Mouse (Mus musculus) c-Kit-positive CD71-positive TER-119-positive erythroid progenitor cells, embryonic 14.5 days (primary cell): ENCODE measurements around the gene Ctdsp1.

ENCODE experiments used
- DNase-seq: peaks from one replicate; pipeline ENCODE4 v3.0.0-alpha.2; 2013; ENCODE audit warnings: low spot score

The Ctdsp1 gene

DNA sequence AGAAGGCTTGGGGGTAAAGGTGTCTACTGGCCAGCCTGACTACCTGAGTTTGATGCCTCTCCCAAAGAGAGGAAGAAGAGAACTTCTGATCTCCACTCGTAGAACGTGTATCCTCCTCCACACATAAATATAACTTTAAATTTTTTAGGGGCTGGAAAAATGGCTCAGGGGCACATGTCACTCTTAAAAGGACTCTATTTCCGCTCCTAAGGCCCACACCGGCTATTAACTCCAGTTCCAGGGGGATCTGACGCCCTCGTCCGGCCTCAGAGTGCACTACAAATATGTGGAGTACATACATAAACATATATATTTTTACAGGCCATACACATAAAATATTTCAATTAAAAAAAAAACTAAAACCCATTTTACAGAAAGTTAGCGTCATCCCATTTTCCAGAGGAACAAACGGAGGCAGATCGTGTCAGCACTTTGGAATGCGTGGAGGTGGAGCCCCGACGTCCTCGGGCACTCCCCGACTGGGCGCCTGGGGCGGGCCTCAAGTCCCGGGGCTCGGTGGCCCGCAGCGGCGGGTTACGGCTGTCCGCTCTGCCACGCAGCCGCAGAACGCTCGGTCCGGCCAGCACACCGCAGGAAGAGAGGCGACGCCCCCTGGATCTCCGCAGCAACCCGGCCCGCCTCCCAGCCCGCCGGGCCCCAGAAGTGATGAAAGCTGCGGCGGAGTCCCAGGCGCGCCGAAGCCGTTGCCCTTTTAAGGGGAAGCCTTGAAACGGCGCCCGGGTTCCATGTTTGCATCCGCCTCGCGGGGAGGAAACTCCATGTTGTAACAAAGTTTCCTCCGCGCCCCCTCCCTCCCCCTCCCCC, at the start of gene Ctdsp1:
Gene Ctdsp1 (plus strand): TSS at position 586 of the 825 bp plus-strand sequence.
- DNase-seq: peak; percentile 81

DNA sequence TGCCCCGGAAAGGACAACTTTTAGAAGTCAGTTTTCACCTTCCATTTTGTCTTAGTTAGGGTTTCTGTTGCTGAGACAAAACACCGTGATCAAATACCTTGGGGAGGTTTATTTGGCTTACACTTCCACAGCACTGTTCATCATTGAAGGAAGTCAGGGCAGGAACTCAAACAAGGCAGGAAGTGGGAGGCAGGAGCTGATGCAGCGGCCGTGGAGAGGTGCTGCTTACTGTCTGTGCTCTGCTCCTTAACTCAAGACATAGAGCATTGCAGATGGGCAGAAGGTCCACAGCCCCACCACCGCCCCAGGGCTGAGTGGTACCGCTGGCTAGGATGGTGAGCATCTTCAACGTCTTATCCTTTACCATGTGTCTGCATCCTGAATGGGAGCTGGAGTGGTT, 49.4 kb upstream of the Ctdsp1 start:
- no peak for DNase-seq

DNA sequence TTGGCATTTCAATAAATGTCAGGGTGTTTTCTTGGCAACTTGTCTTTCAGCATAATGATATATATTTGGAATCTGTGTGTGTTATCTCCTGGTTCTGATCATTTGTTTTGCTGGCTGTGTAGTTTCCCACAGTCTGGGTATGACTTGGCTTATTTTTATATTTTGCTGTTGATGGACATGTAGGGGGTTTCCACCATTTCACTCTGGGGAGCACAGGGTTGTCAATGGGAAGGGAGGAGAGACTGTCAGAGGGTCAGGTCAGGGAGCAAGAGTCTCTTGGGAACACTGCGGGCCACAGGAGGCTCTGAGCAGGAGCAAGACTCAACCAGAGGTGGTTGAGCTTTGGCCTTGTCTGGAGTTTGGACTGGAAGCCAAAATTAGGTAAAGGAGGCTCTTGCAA, 49.0 kb upstream of the Ctdsp1 start:
- no peak for DNase-seq

DNA sequence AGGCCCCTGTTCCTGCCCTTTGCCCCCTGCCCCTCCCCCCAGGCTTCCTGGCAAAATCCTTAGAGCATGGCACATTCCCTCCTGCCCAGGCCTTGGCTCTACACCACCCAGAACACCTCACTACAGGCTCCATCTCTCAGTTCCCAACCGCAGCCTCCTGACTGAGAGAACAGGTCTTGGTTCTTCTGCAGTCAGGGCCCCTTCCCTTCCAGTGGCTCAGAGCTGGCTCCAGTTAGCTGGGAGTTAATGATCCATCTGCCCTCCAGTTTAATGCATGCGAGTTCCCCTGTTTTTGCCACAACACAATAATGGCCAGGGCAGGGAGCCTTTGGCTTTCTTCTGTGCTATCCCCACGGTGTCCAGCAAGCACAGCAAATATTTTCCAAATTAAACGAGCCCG, 48.1 kb upstream of the Ctdsp1 start:
- no peak for DNase-seq

DNA sequence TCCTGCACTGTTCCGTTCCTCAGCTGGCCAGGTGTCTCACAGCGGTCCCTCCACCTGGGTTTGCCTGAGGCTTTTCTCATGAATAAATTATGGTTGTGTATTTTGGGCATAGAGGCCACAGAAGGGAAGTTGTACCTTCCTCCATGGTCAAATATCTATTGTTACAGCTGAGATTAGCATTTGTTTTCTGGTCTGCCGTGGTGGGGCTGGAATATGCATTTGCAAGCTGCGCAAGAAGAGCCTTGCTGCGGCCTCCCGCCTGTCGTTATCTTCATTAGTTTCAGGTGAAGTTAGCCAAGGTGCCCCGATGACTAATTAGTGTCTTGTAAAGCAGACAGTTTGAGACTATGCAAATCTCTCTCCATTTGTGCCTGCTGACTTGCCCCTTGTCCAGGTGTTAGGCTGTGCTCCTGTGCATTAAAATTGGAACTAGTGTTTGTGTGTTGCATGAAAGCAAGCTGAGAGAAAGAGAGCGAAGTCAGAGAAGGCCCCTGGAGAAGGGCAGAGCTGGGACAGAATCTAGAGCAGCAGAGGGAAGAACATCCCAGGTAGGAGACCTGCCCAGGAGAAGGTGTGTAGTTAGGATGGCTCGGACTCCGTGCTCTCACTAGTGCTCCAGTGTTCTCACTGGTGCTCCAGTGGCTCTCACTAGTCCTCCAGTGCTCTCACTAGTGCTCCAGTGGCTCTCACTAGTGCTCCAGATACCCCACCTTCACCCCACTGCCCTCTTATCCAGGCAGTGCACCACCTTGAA, 47.0 kb upstream of the Ctdsp1 start:
- DNase-seq: no peak

DNA sequence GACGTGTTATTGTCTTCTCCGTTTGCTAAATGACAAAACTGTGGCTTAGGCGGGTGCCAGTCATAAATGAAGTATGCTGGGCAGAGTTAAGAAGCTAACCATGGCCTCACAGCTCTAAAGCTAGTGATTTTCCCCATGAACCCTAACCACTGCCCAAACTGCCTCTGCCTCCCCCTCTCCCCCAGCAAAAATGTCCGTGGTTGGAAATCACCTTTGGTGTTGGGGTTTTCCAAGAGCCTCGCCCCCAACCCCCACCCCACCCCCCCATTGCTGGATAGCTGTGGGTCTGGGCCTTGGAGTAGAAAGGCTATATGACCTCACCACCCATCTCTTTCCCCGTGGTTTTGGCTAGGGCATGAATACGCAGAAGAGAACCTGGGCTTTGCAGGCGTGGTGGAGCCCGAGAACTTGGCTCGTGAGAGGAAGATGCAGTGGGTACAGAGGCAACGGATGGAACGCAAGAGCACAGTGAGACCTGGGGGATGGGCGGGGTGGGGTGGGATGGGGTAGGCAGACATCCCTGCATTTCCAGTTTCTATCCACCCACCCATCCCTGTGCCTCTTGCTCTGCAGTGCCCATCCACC, 40.0 kb upstream of the Ctdsp1 start:
- no peak for DNase-seq

DNA sequence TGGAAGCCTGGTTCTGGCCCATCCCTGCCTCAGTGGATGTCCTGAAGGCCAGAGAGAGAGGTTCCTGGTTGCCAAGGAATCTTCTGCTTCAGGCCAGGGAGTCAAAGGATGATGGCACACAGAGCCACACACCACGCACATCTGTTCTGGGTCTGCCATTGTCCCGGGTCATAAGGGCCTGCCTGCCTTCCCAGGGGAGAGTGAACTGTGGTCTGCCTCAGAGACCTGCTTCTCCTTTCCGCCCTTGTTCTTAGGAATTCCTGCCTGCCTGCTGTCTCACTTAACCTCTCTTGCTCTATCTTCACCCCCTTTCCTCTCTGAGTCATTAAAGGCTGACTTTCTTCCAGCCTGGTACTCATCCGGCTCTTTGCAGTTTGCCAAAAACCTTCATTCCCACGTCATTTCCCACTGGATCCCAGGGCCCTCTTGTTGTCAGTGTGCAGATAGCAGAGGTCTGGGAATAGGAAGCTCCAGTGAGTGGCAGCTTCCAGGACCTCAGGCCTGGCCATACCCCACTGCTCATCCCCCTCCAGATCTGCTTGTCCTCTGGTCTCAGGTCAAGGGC, 38.7 kb upstream of the Ctdsp1 start:
- no peak for DNase-seq

DNA sequence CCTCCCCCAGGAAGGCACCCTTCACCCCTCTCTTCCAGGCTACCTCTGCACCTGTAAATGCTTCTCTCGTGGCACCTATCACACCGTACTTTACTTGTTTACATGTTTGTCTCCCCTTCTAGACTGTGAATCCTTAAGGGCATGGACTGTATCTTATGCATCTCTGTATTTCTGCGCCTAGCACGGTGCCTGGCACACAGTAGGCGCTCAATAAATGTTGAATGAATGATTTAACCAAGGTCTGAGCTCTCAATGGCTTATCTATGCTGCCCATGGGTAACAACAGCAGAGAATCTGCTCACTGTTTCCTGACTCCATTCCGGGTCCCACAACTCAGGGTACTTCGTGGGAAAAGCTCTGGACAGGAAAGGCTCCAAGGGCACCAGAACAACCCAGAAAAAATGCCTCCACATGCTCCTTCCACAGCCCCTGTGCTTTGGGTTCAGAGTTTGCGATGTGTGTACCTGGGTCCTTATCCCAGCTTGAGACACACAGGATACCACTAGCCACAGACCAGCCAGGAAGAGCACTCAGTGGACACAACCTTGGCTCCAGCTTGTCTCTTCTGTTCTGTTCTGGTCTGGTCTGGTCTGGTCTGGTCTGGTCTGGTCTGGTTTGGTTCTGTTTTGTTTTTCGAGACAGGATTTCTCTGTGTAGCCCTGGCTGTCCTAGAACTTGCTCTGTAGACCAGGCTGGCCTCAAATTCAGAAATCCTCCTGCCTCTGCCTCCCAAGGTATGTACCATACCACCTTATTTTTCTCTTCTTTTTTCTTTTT, 37.7 kb upstream of the Ctdsp1 start:
- DNase-seq: no peak

DNA sequence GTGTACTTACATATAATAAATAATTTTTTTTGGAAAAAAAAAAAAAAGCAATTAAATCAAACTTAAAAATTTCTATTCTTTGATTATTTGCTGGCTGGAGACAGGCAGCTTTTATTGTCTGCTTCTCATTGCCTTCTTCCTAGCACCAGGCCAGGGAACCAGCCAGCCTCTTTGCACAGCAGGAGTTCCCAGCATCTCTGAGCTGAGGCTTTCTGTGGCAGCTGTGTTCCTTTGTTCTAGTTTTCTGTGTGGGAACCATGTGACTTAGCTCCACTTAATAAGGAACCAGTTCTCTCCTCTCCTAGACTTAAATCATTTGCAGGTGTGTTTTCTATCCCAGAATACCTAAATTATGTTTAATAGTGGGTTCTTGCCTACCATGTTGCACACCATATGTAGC, 33.8 kb upstream of the Ctdsp1 start:
- no peak for DNase-seq

DNA sequence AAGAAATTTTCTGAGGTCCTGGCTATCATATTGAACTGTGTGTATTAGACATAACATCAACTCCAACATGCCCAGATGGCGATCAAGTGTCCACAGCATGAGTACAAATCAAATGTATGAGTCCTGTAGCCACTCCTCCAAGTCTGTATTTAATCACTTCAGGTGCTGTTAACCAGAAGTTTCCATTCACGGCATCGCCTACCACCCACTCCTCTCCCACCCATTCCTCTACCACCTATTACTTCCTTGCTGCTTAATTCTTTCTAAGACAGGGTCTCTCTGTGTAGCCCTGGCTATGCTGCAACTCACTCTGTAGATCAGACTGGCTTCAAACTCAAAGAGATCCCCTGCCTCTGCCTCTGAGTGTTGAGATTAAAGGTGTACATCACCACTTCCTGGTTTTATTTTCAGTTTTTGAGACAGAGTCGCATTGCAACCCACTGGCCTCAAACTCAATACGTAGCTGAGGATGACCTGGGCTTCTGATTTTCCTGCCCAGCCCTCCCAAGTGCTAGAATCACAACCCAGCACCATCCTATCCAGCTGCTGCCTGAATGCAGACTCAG, 31.3 kb upstream of the Ctdsp1 start:
- no peak for DNase-seq

DNA sequence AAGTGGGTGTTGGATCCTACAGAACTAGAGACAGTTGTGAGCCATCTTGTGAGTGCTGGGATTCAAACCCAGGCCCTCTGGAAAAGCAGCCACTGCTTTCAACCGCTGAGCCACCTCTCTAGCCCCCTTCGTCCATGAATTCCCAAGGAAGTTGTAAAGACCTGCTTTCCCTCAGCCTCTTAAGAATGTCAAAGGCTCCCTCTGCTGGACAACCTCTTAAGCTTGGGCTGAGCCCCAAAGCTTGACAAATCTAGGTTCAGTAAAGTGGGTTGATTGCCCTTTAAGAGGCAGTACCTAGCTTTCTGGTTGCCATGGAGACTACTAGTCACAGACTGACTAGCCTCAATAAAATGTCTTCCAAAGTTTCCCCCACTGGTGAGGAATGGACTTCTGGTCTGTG, 29.5 kb upstream of the Ctdsp1 start, which contains the start of gene Catip:
Gene Catip (plus strand): TSS at position 297 of the 400 bp plus-strand sequence.
- peak; percentile 51 for DNase-seq

DNA sequence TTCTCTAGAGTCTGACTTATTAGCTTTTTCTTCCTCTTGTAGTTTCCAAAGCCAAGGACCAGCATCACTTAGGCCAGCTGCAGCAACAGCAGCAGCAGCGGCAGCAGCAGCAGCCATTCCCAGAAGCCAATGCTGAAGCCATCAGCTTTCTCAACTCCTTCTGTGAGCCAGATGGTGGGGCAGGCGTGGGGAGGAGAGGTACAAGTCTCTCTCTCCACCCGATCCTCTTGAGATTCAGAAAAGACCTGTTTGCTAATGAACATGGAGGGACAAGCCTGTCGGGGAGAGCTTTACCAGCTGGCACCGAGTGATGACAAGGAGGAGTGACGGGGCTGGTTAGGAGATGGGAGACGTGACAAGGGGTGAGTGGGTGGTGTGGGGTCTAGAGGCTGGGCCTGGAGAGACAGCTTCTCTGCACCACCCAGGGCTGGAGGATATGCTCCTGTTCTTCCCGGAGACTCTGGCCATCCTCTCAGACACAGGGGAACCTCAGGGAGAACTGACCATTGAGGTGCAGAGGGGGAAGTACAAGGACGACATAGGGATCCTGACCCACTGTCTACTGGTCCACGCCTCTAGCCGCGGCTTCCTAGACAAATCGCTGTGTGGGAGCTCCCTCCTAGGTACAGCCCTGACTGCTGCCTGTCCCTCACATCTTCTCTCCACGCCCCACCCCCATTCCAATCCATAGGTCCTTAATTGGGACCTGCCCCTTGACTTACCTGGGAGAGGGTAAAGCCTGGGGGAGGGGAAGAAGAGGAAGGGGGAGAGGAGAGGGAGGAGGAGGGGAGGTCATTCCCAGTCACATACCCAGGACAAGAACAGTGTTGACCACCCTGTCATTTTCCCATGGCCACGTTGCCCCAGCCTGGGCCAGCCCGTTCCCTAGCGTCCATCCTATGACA, 28.7 kb upstream of the Ctdsp1 start:
- no peak for DNase-seq

GRCm38 (mm10) chr1:74363437-74363836, 27.9 kb upstream of the Ctdsp1 start:
- DNase-seq: no peak

- DNase-seq: no peak
Observed at GRCm38 (mm10) chr1:74364270-74364669, 27.0 kb upstream of the Ctdsp1 start.

- DNase-seq: no peak
Observed at GRCm38 (mm10) chr1:74367886-74368645, 23.2 kb upstream of the Ctdsp1 start.

DNA sequence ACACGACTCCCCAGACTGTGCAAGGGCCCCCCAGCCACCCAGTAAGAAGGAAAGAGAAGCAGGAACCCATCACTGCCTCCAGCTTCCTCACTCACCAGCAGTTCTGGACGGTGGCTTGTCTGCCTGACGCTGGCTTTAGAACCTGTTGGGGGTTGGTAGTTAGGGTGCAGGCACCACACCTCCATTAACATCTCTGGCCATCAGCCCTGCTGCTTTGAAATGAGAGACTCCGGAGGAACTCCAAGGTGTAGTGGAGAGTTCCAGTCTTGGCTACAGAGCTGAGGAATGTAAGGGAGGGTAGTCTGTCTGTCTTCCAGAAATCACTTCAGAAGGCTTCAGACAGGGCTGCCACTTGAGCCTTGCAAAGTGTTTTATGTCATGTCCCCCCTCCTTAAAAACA, 21.3 kb upstream of the Ctdsp1 start:
- no peak for DNase-seq

- no peak for DNase-seq
Observed at GRCm38 (mm10) chr1:74373372-74373771, 17.9 kb upstream of the Ctdsp1 start.

GRCm38 (mm10) chr1:74374980-74375379, 16.3 kb upstream of the Ctdsp1 start, which contains the start of gene Slc11a1:
Gene Slc11a1, plus strand, starts transcription at chr1:74375195.
- DNase-seq: no peak

GRCm38 (mm10) chr1:74375561-74375960, 15.7 kb upstream of the Ctdsp1 start:
- DNase-seq: no peak

DNA sequence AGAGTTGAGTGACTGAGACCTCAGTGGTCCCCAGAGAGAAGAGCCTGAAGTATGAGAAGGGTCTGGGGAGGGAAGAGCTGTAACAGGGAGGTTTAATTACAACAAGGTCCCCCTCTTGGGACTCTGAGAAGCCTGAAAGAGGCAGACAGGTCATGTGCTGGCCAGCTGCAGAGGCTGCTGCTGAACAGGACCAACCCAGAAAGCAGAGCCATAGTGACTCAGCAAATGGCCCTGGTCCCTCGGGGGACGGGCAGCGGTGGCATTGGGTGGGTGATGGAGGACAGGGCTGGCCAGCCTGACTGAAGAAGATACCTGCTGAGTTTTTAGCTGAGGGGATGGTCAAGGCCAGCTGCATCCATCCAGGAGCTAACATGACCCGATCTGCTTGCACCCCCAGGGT, 14.9 kb upstream of the Ctdsp1 start:
- no peak for DNase-seq
